ENCODE assay signal across 19 mouse cellular contexts in the genomic region with DNA sequence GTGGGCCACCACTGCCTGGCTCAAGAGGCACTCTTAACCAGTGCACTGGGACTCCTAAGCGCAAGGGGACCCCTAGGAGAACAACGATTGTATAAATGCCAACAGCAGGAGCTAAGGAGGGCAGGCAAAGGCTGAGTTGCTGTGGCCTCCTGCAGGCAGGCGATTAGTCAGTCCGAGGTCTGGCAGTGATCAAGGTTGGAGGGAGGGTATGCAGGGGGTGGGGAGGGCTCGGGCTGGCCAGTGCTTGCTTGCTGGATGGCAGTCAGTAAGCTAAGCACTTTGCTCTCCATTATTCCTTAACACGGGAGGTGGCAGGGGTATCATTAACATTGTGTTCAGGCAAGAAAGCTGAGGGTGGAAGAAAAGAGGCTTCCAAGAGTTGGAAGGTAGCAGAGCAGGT. TPM values are rescaled to one million over a fixed set of nuclear protein-coding genes. Genes with fewer than 3 reads are reported as not detected.
"Had no signal": no experiment of that assay in that cellular context is flagged by ENCODE, and none has a peak within 500 bp of the region (broad histone marks: within the 10 kb centered on the region; RNA-seq: fewer than 3 reads in every experiment).

No protein-coding gene starts in this region.

- H3K27ac ChIP-seq: kidney, postnatal 0 days; layer of hippocampus, adult 2 months; limb, embryonic 12.5 days; limb, embryonic 15.5 days; liver, embryonic 14.5 days had no signal

- H3K4me3 ChIP-seq: layer of hippocampus, adult 2 months; limb, embryonic 12.5 days; limb, embryonic 15.5 days had no signal

- H3K4me2 ChIP-seq: limb, embryonic 15.5 days; liver, embryonic 11.5 days; lung, embryonic 14.5 days; midbrain, embryonic 11.5 days had no signal

- DNase-seq: layer of hippocampus, adult 9-11 months; liver, postnatal 0 days; lung, embryonic 14.5 days; midbrain, embryonic 14.5 days; right cerebral cortex, adult 18-20 months; right cerebral cortex, postnatal 25 days; spleen, adult 18-20 months; thymus, adult 18-20 months; thymus, postnatal 36 days had no signal

- H3K36me3 ChIP-seq: limb, embryonic 12.5 days; limb, embryonic 15.5 days had no signal

- H3K9me3 ChIP-seq: limb, embryonic 12.5 days; limb, embryonic 15.5 days had no signal

- H3K9ac ChIP-seq: limb, embryonic 12.5 days; limb, embryonic 15.5 days; liver, embryonic 14.5 days; liver, postnatal 0 days; lung, embryonic 14.5 days had no signal

- ATAC-seq: liver, postnatal 0 days; lung, postnatal 0 days had no signal

RNA-seq across cellular contexts. Expression of gene Alpl, which starts 34.2 kb away (rescaled TPM):
- total RNA-seq: megakaryocyte progenitor cell, adult 5-6 weeks; megakaryocyte-erythroid progenitor cell, adult 5-6 weeks had no signal
